Mouse (Mus musculus) urinary bladder, adult 2 months (tissue): ENCODE results near the gene Guca1b. TPM values are rescaled to one million over a fixed set of nuclear protein-coding genes. Genes with fewer than 3 reads are reported as not detected.

Experiments used
- DNase-seq: peaks from one replicate; pipeline ENCODE4 v3.0.0; 2022; ENCODE audit warnings: low spot score
- polyA plus RNA-seq: library from polyadenylated mRNA; depleted of rRNA; stranded (reverse); fragments of >200 nt; gene quantifications from 2 replicates; pipeline ENCODE4 v1.2.3, GENCODE M21; 2012; rRNA removed

Gene Guca1b
- polyA plus RNA-seq: 5.2 and 5.5 TPM in 2 replicates

GRCm38 (mm10) chr17:47385145-47385544 lies at the start of gene Guca1b:
Guca1b (plus strand) TSS chr17:47385393.
- DNase-seq: no peak

GRCm38 (mm10) chr17:47343121-47343520 lies 42.1 kb upstream of the Guca1b start:
- no peak for DNase-seq

DNA sequence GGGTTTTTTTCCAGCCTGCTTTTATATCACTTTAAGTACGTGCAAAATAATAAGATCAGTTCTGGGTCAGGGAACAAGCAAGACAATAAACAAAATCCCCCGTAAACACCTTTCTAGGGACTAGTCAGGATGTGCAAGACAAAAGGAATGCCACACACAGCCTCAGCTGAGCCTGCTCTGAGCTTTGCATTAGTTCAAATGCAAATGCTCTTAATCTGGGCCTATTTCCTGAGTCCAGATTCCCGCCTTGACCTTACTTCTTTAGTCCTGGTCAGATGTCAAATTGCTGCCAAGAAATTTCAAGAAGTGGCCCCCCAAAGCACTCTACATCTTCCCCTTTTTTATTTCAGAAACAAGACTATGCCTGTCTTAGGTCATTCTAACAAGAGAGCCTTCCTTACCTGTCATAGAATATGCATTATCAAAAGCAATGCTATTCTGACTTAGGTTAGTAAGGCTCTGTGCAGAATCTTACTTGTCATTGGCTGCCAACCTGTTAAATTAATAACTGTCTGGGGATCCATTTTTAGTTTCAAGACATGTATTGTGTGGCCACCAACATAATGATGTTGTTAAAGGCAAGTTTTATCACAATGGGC lies 35.4 kb upstream of the Guca1b start:
- DNase-seq: no peak

- DNase-seq: peak; percentile 34
These were observed 25.2 kb upstream of the Guca1b start for GRCm38 (mm10) chr17:47359964-47360363.

GRCm38 (mm10) chr17:47361343-47361742 lies 23.9 kb upstream of the Guca1b start:
- DNase-seq: no peak

DNA sequence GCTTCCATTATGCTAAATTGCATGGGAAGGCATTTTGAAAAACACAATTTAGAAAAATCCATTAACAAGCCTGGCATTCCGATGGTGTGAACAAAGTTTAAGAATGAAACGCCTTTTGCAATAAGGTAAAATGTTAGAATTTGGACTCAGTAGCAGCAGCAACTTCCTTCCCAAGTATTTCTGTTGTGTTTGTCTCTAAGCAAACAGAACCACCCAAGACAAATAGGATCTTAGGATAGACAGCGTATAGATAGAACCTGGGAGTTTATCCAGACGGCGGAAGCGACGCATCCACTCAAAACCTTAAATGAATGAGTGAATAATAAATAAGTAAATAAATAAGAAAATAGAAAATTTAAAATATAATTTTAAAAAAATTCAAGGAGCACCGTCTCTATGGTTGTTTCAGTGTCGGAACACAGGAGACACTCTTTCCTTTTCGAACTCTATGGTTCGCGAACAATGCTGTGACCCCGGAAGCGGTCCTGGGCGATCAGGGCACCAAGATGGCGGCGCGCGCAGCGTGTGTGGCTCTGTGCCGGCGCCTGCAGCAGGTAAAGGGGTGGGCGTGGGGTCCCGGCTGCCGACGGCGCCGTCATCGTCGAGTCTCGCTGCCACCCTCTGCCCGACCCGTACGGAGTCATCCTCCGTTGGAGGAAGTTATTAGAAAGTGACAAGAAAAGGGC lies 16.6 kb upstream of the Guca1b start, which contains the start of gene Mrps10:
Gene Mrps10 (plus strand): TSS at position 487 of the 686 bp plus-strand sequence.
- DNase-seq: peak; percentile 63

DNA sequence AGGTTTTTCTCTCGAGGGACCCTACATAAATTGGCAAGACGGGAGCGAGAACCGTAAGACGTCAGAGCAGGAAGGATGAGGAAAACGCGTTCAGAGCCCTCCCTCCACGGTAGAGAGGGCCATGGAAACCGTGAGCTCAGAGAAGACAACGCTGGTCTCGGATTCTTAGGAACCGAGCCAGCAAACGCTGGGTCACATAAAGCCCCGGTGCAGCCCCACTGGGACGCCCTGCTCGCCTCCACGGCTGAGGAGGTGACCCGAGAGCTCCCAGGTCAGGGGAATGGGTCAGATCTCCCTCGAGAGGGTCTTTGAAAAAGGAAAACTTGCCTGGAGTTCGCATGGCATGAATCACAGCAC lies 16.1 kb upstream of the Guca1b start:
- no peak for DNase-seq

DNA sequence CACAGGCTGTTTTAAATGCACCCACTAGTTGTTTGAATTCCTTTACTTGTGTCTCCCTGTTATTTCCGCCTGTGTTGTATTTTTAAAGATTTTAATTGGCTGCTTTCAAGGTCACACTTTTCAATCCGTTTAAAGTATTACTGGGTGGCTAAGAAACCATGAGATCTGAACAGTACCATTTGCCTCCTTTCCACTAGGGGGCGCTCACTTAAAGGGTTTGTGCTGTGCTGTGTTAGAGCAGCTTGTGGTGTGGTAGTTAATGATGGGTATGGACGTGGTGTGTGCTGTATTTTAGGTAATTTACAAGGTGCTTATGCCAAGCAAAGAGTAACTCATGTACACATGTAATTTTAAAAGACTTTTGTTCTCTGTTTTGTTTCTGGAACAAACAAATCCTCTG lies 13.7 kb upstream of the Guca1b start:
- DNase-seq: no peak

GRCm38 (mm10) chr17:47373991-47374390 lies 11.2 kb upstream of the Guca1b start:
- DNase-seq: no peak

- DNase-seq: no peak
These were observed 8.4 kb upstream of the Guca1b start for GRCm38 (mm10) chr17:47376779-47377280.

- DNase-seq: no peak
These were observed 7.1 kb upstream of the Guca1b start for GRCm38 (mm10) chr17:47378133-47378532.

DNA sequence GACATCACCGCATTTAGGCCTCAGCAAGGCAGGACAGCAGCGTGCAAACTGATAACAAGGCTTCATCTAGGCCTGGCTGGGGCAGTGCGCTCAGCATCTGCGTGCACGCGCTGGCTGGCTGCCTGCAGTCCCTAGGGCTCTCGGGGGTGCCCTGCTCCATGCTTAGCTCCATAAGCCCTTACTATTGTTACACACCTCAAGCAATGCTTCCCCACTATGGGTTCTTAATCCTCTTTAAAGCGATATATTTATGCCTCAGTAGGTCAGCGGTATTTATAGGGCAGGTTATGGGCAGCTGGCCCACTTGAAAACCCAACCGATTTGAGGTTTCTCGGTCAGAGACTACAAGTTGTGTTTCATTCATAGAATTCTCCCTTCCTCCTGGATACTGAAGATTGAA lies 3.3 kb upstream of the Guca1b start:
- no peak for DNase-seq

DNA sequence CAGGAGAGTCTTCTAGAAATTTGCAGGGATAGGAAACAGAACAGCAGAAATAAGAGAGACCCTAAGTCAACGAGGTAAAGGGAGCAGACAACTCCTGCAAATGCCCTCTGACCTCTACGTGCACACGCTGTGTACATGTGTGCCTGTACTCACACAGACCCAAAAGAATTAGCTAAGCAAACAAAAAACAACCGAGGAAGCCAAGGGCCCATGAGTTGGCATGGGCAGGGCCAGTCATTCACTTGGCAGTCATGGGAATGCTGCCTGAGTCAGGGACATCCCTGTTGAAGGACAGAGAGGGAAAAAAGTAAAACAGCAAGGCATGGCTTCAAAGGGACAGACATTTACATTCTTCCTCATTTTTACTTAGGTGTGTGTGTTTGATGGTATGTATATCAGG lies 1.9 kb upstream of the Guca1b start:
- DNase-seq: no peak

DNA sequence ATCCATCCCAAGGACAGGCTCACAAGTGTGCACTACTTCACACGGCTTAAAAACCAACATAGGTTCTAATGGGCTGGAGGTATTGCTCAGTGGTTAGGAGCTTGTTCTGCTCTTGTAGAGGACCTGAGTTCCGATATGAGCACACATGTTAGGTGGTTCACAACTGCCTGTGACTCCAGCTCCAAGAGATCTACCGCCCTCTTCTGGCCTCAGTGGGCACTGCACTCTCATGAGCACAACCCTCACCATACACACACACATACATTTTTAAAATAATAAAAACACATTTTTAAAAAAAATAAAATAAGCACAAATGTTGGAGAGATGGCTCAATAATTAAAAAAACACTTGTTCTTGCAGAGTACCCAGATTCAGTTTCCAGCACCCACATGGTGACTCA lies 1.1 kb upstream of the Guca1b start:
- no peak for DNase-seq

DNA sequence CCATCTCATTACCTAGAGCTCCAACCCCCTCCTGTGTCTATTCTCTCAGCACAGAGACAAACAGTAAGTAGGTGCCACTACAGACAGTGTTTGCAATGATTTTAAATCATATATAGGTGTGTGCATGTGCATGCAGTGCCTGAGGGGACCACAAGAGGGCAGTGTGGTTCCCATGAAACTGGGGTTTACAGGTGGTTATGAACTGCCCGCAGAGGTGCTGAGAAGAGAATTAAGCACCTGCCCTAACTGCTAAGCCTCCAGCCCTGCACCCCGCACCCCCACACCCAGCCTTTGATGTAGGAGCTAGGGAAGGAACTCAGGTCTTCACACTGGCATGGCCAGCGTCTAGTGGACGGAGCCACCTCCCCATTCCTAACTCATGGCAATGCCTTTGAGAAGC lies 1.5 kb downstream of the Guca1b start:
- DNase-seq: peak; percentile 40

DNA sequence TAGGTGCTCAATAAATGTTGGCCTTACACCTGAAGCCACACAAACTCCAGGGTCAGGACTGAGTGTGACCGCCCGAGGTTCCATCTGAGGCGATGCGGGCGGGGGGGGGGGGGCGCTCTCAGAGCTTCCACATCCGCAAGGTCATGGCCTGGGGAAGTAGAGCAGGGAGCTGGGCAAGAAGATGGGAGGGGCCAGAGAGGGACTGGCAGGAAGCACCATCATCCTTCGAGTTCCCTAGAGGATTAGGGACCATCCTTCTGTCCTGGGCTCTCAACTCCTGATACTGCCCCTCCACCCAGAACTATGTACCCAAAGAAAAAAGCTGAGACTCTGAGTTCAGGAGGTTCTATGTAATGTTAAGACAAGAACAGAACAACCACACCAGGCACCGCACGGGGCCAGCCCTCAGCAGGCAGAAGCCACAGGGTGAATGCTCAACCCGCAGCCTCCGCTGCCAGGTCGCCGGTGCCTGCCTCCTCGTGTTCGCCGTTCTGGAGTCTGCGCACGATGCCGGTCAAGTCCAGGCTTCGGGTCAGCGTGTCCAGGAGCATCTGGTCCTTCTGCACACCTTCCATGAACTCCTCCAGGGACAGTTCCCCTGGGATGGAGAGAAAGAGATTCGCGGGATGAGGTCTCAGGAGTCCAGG lies 9.2 kb downstream of the Guca1b start:
- peak; percentile 26 for DNase-seq

DNA sequence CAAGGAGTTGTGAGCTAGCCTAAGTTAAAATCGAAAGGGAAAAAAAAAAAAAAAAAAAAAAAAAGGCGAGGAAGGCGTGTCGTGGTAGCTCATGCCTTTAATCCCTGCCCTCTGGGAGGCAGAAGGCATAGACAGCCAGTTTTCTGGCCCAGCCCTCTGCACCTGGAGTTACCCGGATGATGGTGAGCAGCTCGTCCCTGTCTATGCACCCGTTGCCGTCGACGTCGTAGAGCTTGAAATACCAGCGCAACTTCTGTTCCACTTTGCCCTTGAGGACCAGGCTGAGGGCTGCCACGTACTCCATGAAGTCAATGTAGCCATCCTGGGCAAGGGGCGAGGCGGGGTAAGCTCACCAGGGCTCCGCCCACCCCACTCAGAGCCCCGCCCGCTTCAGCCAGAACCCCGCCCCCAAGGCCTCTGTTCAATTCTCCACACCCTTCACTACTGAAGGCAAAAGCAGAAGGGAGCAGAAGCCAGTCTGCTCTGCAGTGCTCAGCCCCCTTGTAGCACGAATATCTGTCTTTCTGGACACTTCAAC lies 10.3 kb downstream of the Guca1b start:
- peak; percentile 44 for DNase-seq

DNA sequence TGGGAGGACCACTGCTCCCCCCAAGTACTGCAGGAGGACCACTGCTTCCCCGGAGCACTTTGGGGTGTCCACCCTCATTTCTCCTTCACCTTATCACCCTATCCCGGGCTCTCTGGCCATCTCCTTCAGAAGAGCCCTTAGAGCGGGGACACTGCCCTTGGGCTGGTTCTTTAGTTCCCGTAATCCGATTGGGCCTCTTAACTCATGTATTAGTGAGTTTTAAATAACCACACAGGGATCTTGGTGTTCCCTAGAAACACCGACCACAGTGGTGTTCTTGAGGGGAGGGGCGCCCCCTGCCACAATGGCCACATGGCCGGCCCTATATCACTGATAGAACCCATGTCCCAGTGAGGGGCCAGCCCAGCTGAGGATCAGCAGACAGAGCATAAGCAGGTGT lies 13.9 kb downstream of the Guca1b start:
- DNase-seq: no peak

DNA sequence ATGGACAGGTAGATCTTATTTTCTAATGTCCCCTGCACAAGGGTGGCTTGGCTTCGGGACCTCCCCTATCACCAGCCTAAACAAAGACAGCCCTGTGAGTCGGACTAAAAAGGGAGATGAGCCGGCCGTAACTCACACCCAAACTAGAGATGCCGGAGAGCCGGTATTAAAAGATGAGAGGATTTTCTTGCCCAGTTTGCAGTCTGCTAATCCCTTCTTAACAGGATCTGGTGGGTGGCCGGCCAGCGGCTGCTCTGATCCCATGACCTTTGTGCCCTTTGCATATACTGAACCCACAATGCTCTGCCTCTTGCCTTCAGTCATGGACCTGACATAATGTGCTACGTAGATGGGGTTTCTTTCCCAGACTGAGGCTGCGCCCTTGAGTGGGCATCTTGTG lies 15.3 kb downstream of the Guca1b start, which contains the start of gene Guca1a:
Gene Guca1a (minus strand): TSS at position 134 of the 400 bp plus-strand sequence.
- no peak for DNase-seq

- DNase-seq: no peak
These were observed 22.7 kb downstream of the Guca1b start for GRCm38 (mm10) chr17:47407717-47408557.

DNA sequence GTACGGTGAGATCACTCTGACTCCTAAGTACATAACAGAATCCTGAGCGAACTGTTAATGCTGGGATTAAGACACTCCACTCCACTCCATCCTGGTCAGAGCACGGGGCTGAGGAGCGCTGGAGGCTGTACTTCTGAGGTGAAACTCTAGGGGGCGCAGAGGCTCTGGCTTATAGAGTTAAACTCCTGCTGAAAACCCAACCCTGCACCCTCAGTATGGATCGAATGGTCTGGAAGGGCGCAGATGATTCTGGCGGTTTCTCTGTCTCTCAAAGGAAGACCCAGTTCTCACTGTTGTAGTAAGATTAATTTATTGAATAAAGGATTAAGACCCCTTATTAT lies 23.3 kb downstream of the Guca1b start:
- peak; percentile 35 for DNase-seq
